Mouse (Mus musculus) bone marrow, adult 2 months (tissue): ENCODE data around the gene Zbtb8a.

ENCODE experiments used
- CTCF ChIP-seq: fragments of 200-500 bp; IDR thresholded peaks from 2 replicates; pipeline ENCODE4 v1.5.1; 2011; ENCODE audit warnings: low read length, control low read depth; ENCODE audit not compliant: control insufficient read depth, insufficient read depth
- POLR2A ChIP-seq: fragments of 200-500 bp; IDR thresholded peaks from 2 replicates; pipeline ENCODE4 v1.6.1; 2011; ENCODE audit warnings: low read depth, mild to moderate bottlenecking, control low read depth, low read length, borderline replicate concordance; ENCODE audit not compliant: control insufficient read depth

GRCm38 (mm10) chr4:129418321-129418720 is 40.4 kb upstream of the Zbtb8a start:
- no peak for TF ChIP-seq CTCF
- TF ChIP-seq POLR2A: no peak
